Mouse (Mus musculus): ENCODE measurements at regions not wholly inside any gene's neighbourhood (a gene's known extent, or its start where the extent isn't known, plus 50 kb on each side); places are given as distances from the start of the nearest gene placed in this dataset.

GRCm38 (mm10) chr1:193905711-193906110 lies 535.6 kb upstream of the Camk1g start:
- TF ChIP-seq CTCF (IDR thresholded peaks at IDR 0.05; ENCODE audit: control insufficient read depth, insufficient read depth, low read length) (no peak), POLR2A (IDR thresholded peaks at IDR 0.05; ENCODE audit: borderline replicate concordance, control insufficient read depth, low read depth, low read length) (no peak)
